Mouse (Mus musculus): ENCODE measurements around the gene Zfyve16.

Gene Zfyve16

GRCm38 (mm10) chr13:92530721-92531211 lies at the start of gene Zfyve16:
Zfyve16 (minus strand) TSS chr13:92530868.
- DNase-seq (ENCODE audit: low spot score) = peak; percentile 100

- no peak for DNase-seq (ENCODE audit: low spot score)
Measured at GRCm38 (mm10) chr13:92578210-92578609, 47.5 kb upstream of the Zfyve16 start.

- DNase-seq (ENCODE audit: low spot score) = no peak
Measured at GRCm38 (mm10) chr13:92576688-92577087, 46.0 kb upstream of the Zfyve16 start.

GRCm38 (mm10) chr13:92576072-92576471 lies 45.4 kb upstream of the Zfyve16 start, which contains the start of gene Spz1:
Spz1 (minus strand) TSS chr13:92576172.
- DNase-seq (ENCODE audit: low spot score) = no peak

- no peak for DNase-seq (ENCODE audit: low spot score)
Measured at GRCm38 (mm10) chr13:92559429-92559828, 28.8 kb upstream of the Zfyve16 start.

GRCm38 (mm10) chr13:92557229-92557628 lies 26.6 kb upstream of the Zfyve16 start:
- DNase-seq (ENCODE audit: low spot score) = no peak

- peak; percentile 69 for DNase-seq (ENCODE audit: low spot score)
Measured at GRCm38 (mm10) chr13:92556458-92557126, 25.9 kb upstream of the Zfyve16 start.

GRCm38 (mm10) chr13:92547093-92547492 lies 16.4 kb upstream of the Zfyve16 start:
- DNase-seq (ENCODE audit: low spot score) = no peak

GRCm38 (mm10) chr13:92540997-92541396 lies 10.3 kb upstream of the Zfyve16 start:
- DNase-seq (ENCODE audit: low spot score) = no peak

- no peak for DNase-seq (ENCODE audit: low spot score)
Measured at GRCm38 (mm10) chr13:92539126-92539525, 8.5 kb upstream of the Zfyve16 start.

- no peak for DNase-seq (ENCODE audit: low spot score)
Measured at GRCm38 (mm10) chr13:92533801-92534200, 3.1 kb upstream of the Zfyve16 start.

- no peak for DNase-seq (ENCODE audit: low spot score)
Measured at GRCm38 (mm10) chr13:92532216-92532615, 1.5 kb upstream of the Zfyve16 start.

- DNase-seq (ENCODE audit: low spot score) = no peak
Measured at GRCm38 (mm10) chr13:92531237-92531636, 569 bp upstream of the Zfyve16 start.

- DNase-seq (ENCODE audit: low spot score) = no peak
Measured at GRCm38 (mm10) chr13:92529828-92530720, 594 bp downstream of the Zfyve16 start.

GRCm38 (mm10) chr13:92523178-92523813 lies 7.4 kb downstream of the Zfyve16 start:
- no peak for DNase-seq (ENCODE audit: low spot score)

- no peak for DNase-seq (ENCODE audit: low spot score)
Measured at GRCm38 (mm10) chr13:92504871-92505270, 25.8 kb downstream of the Zfyve16 start.

- DNase-seq (ENCODE audit: low spot score) = no peak
Measured at GRCm38 (mm10) chr13:92491923-92492322, 38.7 kb downstream of the Zfyve16 start.

- no peak for DNase-seq (ENCODE audit: low spot score)
Measured at GRCm38 (mm10) chr13:92490817-92491216, 39.9 kb downstream of the Zfyve16 start.

- peak; percentile 95 for DNase-seq (ENCODE audit: low spot score)
Measured at GRCm38 (mm10) chr13:92483852-92484463, 46.7 kb downstream of the Zfyve16 start, which contains the start of gene Fam151b. Fam151b (minus strand) TSS chr13:92484015.

- peak; percentile 75 for DNase-seq (ENCODE audit: low spot score)
Measured at GRCm38 (mm10) chr13:92483348-92483747, 47.3 kb downstream of the Zfyve16 start.

- DNase-seq (ENCODE audit: low spot score) = no peak
Measured at GRCm38 (mm10) chr13:92470151-92470550, 60.5 kb downstream of the Zfyve16 start.

GRCm38 (mm10) chr13:92469381-92469780 lies 61.3 kb downstream of the Zfyve16 start:
- DNase-seq (ENCODE audit: low spot score) = no peak

Data from retina, embryonic 14.5 days (tissue).